Mouse (Mus musculus) C2C12 (cell line): ENCODE data around the gene Dscam.

Experiments used
- CEBPB ChIP-seq: IDR thresholded peaks from one replicate; pipeline ENCODE4 v1.6.1; 2011; ENCODE audit warnings: low read depth, mild to moderate bottlenecking, control low read depth, moderate library complexity
- CTCF ChIP-seq: IDR thresholded peaks from one replicate; pipeline ENCODE4 v1.5.1; 2011; ENCODE audit not compliant: control insufficient read depth, insufficient read depth, insufficient read length
- FOSL1 ChIP-seq: IDR thresholded peaks from one replicate; pipeline ENCODE4 v1.8.0; 2011; ENCODE audit warnings: mild to moderate bottlenecking, low read length; ENCODE audit not compliant: poor library complexity, insufficient read depth, severe bottlenecking
- MAX ChIP-seq: IDR thresholded peaks from one replicate; pipeline ENCODE4 v1.6.1; 2011; ENCODE audit warnings: mild to moderate bottlenecking, control low read depth
- MYOD1 ChIP-seq: IDR thresholded peaks from one replicate; pipeline ENCODE4 v1.6.1; 2011; ENCODE audit warnings: low read depth; ENCODE audit not compliant: control insufficient read depth, insufficient read length
- MYOG ChIP-seq: IDR thresholded peaks from one replicate; pipeline ENCODE4 v1.6.1; 2011; ENCODE audit not compliant: control insufficient read depth, insufficient read length; ENCODE audit errors: extremely low read depth
- USF1 ChIP-seq: IDR thresholded peaks from one replicate; pipeline ENCODE4 v1.6.1; 2011; ENCODE audit warnings: low read depth, mild to moderate bottlenecking, control low read depth, moderate library complexity

DNA sequence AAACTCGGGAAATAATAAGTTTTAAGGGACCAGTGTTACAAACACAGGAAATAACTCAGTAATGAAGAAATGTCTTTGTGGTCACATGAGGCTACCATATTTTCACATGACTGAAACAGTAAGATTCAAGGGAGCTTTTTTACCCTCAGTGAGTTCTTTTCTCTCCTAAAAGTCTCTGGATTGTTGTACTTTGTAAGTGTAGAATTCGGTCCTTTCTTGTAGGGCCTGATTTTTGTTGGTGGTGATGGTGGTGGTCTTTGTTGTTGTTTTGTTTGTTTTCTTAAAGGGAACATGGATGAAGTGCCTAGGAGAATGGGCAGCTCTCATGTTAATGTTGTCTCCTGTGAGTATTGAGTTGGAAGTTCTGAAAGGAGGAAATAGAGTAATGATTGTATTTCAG lies 33.0 kb upstream of the Dscam start:
- no peak for TF ChIP-seq MAX
- TF ChIP-seq CTCF: no peak
- TF ChIP-seq USF1: no peak
- no peak for TF ChIP-seq MYOD1
- TF ChIP-seq MYOG: no peak
- TF ChIP-seq FOSL1: no peak
- TF ChIP-seq CEBPB: no peak
